Mouse (Mus musculus) MEL (cell line): ENCODE measurements around the gene Grm7.

Experiments used
- CHD2 ChIP-seq: IDR thresholded peaks from 2 replicates; pipeline ENCODE4 v1.6.1; 2011; ENCODE audit warnings: low read length, improper control_type of control experiment
- TAL1 ChIP-seq: IDR thresholded peaks from 2 replicates; pipeline ENCODE4 v1.6.1; 2012; ENCODE audit warnings: mild to moderate bottlenecking, inconsistent platforms, low read length, moderate library complexity, mixed read lengths
- USF1 ChIP-seq: IDR thresholded peaks from 2 replicates; pipeline ENCODE4 v1.6.1; 2014; ENCODE audit warnings: low read depth, mild to moderate bottlenecking, inconsistent platforms, low read length, improper control_type of control experiment, moderate library complexity

GRCm38 (mm10) chr6:110645411-110646361 lies at the start of gene Grm7:
- no peak for TF ChIP-seq CHD2
- TF ChIP-seq TAL1 = no peak
- TF ChIP-seq USF1 = no peak
